Mouse (Mus musculus) naive thymus-derived CD4-positive, alpha-beta T cell, adult 2 months (primary cell): ENCODE data around the gene Cmtm2a.
"Not testable (repeated sequence)": the region's sequence is repeated elsewhere in the genome, so short reads cannot be mapped to it uniquely, and the experiment has no call there.

Source experiments
- DNase-seq: peaks from one replicate; pipeline ENCODE4 v3.0.0-alpha.2; 2011; ENCODE audit warnings: low read depth

Cmtm2a gene

GRCm38 (mm10) chr8:104293081-104293480, at the start of gene Cmtm2a:
Gene Cmtm2a, minus strand, starts transcription at chr8:104293181.
- DNase-seq = not testable (repeated sequence)

GRCm38 (mm10) chr8:104342426-104342825, 49.4 kb upstream of the Cmtm2a start:
- peak; percentile 10 for DNase-seq

DNA sequence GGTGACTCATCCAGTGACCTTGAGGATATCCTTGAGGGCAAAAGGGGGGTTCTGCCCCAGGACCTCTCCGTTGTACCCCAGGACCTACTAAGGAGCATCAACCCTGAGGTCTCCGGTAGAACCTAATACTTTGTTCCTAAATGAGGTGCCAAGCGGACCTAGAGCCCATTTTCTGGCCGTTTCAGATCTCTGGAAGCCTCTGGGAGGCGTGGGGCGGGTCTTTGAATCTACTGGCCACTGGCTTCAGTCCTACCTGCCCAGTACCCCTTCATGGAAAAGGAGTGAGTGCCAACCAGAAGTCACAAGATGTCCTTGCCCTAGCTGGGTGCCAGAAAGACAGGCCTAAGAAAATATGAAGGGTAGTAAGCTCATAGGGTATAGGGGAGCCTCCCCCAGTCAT, 48.7 kb upstream of the Cmtm2a start:
- peak; percentile 15 for DNase-seq

- no peak for DNase-seq
These were observed 48.2 kb upstream of the Cmtm2a start for GRCm38 (mm10) chr8:104341106-104341561.

DNA sequence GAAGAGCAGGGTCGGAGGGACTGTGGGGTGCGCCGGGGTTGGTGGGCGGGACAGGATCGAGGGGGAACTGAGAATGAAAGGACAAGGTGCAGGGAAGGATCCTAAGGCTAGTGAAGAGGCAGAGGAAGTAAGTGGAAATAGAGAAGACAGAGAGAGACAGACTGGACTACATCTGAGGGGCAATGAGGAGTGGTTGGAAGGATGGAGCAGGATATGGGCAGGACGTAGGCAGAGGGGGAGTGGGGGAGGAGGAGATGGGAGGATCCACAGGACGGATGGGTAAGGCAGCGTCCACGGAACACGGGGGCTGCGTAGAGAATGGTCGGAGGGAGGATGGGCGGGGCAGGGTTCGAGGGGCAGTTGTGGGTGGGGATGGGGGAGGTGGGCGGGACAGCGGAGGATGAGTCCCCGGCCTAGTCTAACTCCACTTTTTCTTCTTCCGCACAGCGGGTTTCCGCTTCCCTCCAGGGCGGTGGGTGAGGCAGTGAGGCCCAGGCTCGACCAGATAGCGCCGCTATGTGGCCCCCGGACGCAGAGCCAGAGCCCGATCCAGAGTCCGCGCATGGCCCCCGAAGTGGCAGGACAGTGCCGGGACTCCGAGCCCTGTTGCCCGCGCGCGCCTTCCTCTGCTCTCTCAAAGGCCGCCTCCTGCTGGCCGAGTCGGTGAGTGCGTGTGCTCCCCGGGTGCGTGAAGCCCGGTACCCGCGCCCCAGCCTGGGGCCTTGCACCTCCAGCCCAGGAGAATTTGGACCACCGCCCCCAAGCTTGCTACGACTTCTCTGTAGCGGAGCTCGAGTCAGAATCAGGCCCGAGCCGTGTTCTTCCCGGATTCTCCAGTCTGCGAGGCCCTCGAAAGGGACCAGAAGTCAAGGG, 47.5 kb upstream of the Cmtm2a start:
- peak; percentile 86 for DNase-seq

DNA sequence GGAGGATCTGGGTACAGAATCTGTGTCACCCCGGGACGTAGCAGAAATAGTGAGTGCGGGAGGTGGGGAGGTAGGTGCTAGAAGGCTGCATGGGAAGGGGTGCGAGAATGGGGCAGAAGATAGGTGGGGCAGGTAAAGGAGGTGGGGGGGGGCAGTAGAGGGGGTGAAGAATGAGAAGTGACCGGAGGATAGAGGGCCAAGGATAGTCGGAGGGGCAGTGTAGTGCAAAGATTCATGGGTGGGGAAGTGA, 46.9 kb upstream of the Cmtm2a start:
- no peak for DNase-seq

DNA sequence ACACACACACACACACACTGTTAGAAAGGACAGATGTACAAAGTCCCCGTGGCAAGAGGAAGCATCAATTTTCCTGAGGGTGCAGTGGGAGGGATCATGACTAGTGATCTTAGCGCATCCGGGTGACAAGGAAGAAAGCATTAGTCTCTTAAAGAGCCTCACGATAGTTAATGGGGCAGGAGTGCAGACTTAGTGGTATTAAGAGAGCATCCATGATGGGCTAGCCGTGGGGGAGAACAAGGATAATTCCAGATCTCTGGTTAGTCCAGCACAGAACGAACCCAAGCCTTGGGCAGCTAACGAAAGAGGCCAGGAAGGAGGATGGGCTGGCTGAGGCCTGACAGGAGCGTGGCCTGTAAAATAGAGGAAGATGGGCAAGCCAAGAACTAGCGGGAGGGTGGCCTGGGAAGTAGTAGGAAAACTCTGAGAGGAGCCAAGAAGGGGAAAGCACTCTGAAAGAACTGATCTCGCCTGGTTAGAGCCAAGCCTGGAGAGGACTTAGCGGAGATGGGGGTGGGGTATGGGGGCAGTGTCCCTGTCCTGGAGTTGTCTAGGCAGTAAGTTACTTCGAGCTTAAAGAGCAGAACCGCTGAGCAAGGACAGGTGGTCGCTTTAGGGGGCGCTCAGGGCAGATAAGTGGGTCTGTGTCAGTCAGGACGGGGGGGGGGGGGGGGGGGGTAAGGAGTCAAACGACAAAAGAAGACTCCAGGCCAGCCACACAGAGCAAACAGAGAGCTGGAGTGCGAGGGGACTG, 46.4 kb upstream of the Cmtm2a start, which contains the start of gene Cmtm3:
Cmtm3 (plus strand) TSS at position 182 of the 754 bp plus-strand sequence.
- peak; percentile 29 for DNase-seq

- DNase-seq = peak; percentile 48
These were observed 44.9 kb upstream of the Cmtm2a start for GRCm38 (mm10) chr8:104337890-104338289.

DNA sequence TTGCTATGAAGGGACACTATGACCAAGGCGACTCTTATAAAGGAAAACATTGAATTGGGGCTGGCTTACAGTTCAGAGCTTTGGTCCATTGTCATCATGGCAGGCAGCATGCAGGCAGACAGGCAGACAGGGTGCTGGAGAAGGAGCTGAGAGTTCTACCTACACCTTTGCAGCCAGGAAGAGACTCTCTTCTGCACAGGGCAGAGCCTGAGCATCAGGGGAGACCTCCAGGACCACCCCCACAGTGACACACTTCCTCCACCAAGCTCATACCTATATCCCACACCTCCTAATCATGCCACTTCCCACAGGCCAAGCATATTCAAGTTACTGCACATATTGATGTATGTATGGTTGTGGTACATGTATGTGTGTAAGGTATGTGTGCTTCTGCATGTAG, 43.8 kb upstream of the Cmtm2a start:
- no peak for DNase-seq

DNA sequence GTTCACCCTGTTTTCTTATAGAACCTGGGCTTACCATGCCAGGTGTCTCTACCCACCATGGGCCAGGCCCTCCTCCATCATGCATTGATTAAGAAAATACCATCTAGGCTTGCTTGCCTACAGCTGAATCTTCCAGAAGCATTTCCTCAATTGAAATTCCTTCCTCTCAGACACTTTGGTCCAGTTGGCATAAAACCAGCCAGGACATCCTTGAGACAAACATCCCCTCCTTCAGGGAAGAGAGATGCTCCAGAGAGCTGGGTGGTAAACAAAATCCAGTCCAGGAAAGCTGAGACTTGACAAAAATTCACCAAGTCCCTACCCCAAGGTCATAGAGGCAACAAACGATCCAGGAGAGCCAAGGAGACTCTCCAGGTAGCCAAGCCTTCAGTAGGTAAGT, 41.2 kb upstream of the Cmtm2a start:
- no peak for DNase-seq

DNA sequence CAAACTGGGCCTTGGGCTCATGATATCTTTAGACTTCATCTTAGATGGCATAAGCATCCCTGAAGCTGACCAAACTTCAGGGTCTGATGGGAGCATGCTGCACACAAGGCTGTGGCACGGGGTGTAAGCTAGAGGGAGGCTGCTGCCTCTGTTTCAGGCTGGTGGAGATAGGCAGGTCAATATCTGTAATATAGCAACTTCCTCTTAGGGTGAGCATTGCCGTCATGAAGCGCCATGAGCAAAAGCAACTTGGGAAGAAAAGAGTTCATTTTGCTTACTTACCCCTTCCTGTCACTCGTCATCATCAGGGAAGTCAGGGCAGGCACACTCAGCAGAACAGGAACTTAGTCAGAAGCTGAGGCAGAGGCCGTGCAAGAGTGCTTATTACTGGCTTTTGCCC, 40.8 kb upstream of the Cmtm2a start:
- DNase-seq = no peak

DNA sequence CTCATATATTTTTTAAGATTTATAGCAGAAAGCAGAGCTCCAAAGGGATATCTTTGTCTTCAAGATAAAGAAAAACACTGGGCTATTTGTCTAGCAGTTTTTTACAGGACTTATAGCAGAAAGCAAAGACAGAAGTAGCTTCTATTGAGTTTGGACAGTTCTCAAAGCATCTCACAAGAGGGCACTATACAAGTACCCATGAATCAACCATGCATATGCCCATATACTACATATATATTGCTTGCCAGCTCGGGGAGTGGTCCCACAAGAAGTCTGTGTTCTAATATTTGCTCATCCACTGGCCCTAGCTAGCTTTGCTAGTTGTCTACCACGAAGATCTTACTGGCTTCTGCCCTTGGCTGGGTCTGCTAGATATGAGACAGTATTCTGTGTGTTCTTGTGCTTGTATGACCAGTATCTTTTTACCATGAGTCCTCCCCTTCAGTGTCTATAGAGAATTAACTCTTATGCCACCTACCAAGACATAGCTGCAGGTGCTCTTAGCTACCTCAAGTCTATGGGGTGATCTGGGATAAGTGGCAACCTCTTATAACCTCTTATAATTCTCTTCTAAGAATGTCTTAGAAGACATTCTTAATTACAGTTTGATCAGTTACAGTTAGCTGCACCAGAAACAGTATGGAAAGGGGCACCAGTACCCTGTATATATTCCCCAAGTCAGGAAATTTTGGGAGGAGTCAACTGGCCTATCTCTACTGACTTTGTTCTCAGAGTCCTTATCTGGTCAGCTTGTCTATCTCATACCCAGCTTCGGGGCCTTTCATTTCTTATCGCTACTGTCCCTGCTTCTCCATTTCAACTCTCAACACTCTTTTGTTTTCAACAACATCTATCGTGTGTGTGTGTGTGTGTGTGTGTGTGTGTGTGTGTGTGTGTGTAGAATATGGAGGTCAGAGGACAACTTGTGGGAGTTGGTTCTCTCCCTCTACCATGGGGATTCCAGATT, 40.0 kb upstream of the Cmtm2a start:
- DNase-seq = no peak

DNA sequence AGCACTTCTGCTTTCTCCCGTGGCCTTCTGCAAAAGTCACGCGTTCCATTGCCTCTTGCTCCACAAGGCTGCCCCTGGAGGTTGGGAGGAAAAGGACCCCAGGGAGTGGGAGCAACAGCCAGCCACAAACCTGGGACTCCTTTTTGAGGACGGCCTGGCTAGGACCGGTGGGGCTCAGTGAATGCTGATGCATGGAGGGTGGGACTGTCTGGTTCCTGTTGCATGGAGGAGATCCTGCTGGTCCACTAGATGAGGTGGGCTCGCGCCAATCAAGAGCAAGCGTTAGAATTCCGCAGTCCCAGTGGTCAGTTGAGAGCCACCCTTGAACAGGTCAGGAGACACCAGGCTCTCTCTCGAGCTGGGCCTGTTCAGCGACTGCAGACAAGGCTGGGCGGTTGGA, 28.9 kb upstream of the Cmtm2a start, which contains the start of gene Cmtm2b:
Cmtm2b (plus strand) TSS at position 301 of the 400 bp plus-strand sequence.
- DNase-seq = not testable (repeated sequence)

DNA sequence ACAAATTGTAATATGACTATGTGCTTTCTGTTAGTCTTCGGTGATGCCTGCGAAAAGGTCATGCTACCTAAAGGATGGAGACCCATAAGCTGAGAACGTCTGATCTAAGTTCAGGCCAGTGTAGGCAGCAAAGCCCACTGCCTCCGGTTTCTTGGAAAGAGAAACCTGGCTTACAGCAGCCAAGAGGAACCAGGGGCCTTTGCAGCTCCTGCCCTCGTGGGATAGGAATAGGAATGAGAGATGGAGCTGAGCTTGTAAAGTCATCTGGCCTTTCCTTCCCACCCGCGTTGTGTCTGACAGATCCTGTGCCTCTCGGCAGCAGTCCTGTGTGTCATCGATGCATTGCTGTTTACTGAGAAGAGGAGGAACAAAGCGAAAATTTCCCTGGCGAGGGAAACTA, 28.3 kb upstream of the Cmtm2a start, which contains the start of gene Gm11020:
Gm11020 (plus strand) TSS at position 301 of the 400 bp plus-strand sequence.
- DNase-seq = not testable (repeated sequence)

DNA sequence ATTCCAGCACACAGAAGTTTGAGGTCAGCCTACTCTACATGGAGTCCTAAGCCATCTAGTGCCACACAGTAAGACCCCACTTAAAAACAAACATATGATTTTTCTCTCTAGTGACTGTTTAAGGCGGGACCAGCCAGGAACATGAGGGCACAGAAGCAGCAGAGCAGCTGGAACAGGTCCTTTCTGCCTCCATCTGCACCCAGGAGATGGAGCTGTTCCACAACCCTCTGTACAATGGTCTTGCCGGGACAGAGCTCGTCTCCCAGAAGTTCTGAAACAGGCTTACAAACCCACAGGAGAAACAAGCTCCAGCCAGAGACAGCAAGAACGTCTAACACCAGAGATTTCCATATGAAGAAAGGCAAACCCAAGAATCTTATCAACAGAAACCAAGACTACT, 20.3 kb upstream of the Cmtm2a start:
- DNase-seq = no peak

- not testable (repeated sequence) for DNase-seq
These were observed 19.0 kb upstream of the Cmtm2a start for GRCm38 (mm10) chr8:104312023-104312422.

DNA sequence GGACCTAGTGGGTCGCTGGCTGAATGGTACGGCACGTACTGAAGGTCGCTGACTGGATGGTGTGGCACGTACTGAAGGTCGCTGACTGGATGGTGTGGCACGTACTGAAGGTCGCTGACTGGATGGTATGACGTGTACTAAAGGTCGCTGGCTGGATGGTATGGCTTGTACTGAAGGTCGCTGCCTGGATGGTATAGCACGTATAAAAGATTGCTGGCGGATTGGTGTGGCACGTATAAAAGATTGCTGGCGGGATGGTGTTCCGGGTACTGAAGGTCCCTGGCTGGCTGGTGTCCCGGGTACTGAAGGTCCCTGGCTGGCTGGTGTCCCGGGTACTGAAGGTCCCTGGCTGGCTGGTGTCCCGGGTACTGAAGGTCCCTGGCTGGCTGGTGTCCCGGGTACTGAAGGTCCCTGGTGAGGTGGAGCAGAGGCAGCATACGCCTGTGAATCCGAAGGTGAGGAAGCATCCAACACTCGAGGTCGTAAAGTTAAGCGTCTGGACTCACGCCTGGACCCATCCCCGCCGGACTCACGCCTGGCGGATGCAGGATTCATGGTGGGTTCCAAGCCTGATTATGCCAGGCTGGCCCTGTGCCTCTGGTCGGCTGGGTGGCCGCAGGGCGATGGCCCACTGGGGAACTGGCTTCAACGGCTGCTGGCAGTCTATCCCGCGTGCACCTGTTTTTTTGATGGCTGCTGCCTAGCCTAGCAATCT, 16.6 kb upstream of the Cmtm2a start, which contains the start of the genes Gm45711 and Cmtm1:
Gm45711 (minus strand) TSS at position 641 of the 715 bp plus-strand sequence.
Cmtm1 (minus strand) TSS at position 705 of the 715 bp plus-strand sequence.
- not testable (repeated sequence) for DNase-seq

DNA sequence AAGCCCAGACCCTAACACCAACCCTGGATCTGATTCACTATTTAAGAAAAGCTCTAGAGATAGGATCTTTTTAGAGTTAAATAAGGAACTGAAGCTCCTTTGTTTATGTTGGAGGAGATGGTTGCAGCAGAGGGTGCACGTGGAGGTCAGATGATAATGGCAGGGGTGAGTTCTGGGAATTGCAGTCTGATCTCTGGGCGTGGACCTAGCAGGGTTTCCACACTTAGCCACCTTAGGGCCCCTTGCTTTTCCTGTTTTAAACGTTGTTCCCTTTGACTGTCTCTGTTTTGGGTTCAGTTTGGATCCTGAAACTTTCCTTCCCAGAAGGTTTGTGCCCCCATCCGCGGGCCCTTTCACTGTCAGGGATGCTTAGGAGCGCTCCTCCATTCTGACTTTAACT, 15.4 kb upstream of the Cmtm2a start:
- DNase-seq = not testable (repeated sequence)

DNA sequence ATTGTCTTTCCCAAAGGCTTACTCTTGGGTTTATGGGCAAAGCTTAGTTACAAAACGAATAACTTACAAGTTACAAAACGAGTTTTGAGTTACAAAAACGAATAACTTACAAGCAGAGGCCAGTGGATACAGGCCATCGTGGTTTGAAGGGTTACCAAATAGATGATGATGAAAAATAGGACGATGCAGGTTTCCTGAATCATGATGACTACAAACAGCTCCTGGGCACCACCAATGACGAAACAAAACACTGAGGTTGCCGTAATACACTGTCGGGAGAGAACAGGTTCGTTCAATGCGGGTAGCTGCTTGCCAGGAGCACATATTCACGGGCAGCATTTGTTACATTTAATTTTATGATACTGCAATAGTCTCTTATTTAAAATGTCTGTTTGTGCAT, 12.0 kb upstream of the Cmtm2a start:
- DNase-seq = no peak

GRCm38 (mm10) chr8:104302536-104302935, 9.6 kb upstream of the Cmtm2a start:
- DNase-seq = not testable (repeated sequence)

- DNase-seq = not testable (repeated sequence)
These were observed 8.6 kb upstream of the Cmtm2a start for GRCm38 (mm10) chr8:104301577-104301976.
